Mouse (Mus musculus) adrenal gland, postnatal 14 days (tissue): ENCODE data around the gene Elavl3. TPM values are rescaled to one million over a fixed set of nuclear protein-coding genes. Genes with fewer than 3 reads are reported as not detected.

Experiments
- total RNA-seq: library from RNA; stranded (reverse); gene quantifications from 2 replicates; pipeline ENCODE4 v1.2.3, GENCODE M21; 2021

Gene Elavl3
- total RNA-seq, 1 experiment from 2014 or later = 2.4 TPM

Other genes starting within 250 kb of the Elavl3 start
- 5.1 and 10.2 TPM in 2 replicates for gene Angptl8, start 216.5 kb downstream of the Elavl3 start, total RNA-seq
- 46.0 and 49.2 TPM in 2 replicates for gene Dock6, start 199.4 kb downstream of the Elavl3 start, total RNA-seq
- gene Rab3d, start 133.8 kb downstream of the Elavl3 start, total RNA-seq = 30.2 and 35.6 TPM in 2 replicates
- 6.5 and 8.5 TPM in 2 replicates for gene Ccdc159, start 124.6 kb downstream of the Elavl3 start, total RNA-seq
- 203 and 258 TPM in 2 replicates for gene Tmem205, start 124.5 kb downstream of the Elavl3 start, total RNA-seq
- 25.5 and 31.0 TPM in 2 replicates for gene Plppr2, start 115.0 kb downstream of the Elavl3 start, total RNA-seq
- gene Swsap1, start 96.3 kb downstream of the Elavl3 start, total RNA-seq = 13.1 and 13.7 TPM in 2 replicates
- 3.8 and 4.1 TPM in 2 replicates for gene Epor, start 88.5 kb downstream of the Elavl3 start, total RNA-seq
- 18.1 and 19.0 TPM in 2 replicates for gene Rgl3, start 62.6 kb downstream of the Elavl3 start, total RNA-seq
- 0.45 and 0.56 TPM in 2 replicates for gene Ccdc151, start 49.4 kb downstream of the Elavl3 start, total RNA-seq
- gene Prkcsh, start 49.2 kb downstream of the Elavl3 start, total RNA-seq = 133 and 135 TPM in 2 replicates
- not detected in 2 replicates for gene Gm49318, start 19.2 kb upstream of the Elavl3 start, total RNA-seq
- 9.1 and 10.1 TPM in 2 replicates for gene Zfp653, start 19.4 kb upstream of the Elavl3 start, total RNA-seq
- gene Ecsit, start 33.4 kb upstream of the Elavl3 start, total RNA-seq = 74.9 and 80.6 TPM in 2 replicates
- gene Cnn1, start 47.2 kb upstream of the Elavl3 start, total RNA-seq = 0.56 and 7.1 TPM in 2 replicates
- 66.9 and 74.2 TPM in 2 replicates for gene Elof1, start 65.1 kb upstream of the Elavl3 start, total RNA-seq
- 30.3 and 39.2 TPM in 2 replicates for gene Acp5, start 83.7 kb upstream of the Elavl3 start, total RNA-seq
- gene Pigyl, start 104.8 kb upstream of the Elavl3 start, total RNA-seq = 47.7 and 51.8 TPM in 2 replicates
- 1.2 and 2.0 TPM in 2 replicates for gene Zfp872, start 136.1 kb upstream of the Elavl3 start, total RNA-seq
- 33.5 and 39.9 TPM in 2 replicates for gene Zfp809, start 173.7 kb upstream of the Elavl3 start, total RNA-seq
- gene Zfp599, start 207.9 kb upstream of the Elavl3 start, total RNA-seq = 0.96 and 1.4 TPM in 2 replicates